Mouse (Mus musculus): ENCODE data around the gene Padi2.

Padi2 gene

DNA sequence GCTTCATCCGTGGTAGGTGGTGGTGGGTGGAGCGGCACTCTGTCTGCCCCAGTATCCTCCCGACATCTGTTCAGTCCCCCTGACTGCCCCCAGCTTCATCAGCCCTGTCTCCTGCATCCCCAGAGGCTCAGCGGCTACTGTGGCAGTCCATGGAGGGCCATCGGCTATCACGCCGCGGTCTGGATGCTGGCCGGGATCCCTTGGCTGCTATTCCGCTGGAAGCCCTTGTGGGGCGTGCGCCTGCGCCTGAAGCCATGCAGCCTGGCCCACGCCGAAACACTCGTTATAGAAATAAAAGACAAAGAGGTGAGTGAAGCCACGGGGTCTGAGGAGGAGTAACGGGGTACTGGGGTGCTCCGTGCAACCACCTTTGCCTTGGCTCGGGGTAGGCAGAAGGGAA, 86.1 kb downstream of the Padi2 start:
- DNase-seq = no peak

DNA sequence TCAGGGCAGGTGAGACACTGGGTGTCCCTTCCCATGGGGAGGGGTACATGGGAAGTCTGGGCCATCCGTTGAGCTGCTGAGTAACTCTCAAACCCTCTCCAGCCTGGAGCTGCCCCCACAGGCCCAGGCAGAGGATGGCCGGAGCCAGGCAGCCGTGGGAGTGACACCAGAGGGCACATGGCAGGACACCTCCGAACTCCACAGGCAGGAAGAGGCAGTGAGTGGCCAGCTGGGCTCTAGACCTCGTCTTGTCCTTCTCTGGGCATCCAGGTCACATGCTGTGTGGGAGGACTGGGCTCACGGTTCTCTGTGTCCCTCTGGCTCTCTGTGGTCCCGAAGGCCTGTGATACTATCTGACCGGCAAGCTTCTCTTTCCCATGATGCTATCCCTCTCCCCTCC, 87.7 kb downstream of the Padi2 start:
- no peak for DNase-seq

DNA sequence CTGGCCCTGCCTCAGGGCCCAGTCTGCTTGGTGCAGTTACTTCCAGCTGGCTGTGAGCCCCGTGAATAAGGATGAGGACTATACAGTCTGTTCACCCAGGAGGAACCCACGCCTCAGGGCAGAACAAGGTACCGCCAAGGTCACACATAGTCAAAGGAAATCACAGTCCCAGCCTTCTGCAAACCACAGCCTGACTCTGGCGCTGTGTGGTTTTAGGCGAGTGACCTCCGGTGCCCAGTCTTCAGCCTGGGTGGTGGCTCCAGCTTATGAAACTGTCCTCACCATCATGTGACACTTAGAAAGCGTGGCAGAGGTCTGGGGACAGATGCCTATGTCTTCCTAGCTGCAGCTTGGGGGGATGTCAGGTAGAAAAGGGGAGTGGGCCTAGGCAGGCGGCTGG, 89.7 kb downstream of the Padi2 start:
- DNase-seq = peak; percentile 56

DNA sequence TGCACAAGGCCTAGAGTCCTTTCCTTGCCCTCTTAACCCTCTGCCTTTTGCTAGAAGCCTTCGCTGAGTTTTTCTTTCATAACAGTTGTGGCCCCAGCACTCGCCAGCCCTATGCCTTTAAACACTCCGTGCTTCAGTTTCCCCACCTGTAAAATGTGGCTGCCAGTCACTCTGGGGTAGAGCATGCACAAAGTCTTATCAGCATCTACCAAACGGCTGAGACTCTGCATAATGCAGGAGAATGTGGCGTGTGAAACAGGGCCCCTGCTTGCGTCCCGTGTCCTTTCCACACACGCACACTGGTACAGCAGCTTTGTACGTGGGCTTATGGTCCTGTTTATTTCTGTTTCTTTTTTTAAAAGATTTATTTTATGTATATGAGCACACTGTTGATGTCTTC, 90.7 kb downstream of the Padi2 start:
- DNase-seq = no peak
